Mouse (Mus musculus) hindbrain, embryonic 13.5 days (tissue): ENCODE data around the gene Fbxo46. TPM values are rescaled to one million over a fixed set of nuclear protein-coding genes. Genes with fewer than 3 reads are reported as not detected.

Experiments
- ATAC-seq: fragments of 200-750 bp; cut with Nextera tagmentation; 2 replicates; pipeline ENCODE4 v1.8.0; 2017; ENCODE audit warnings: moderate TSS enrichment; ENCODE audit not compliant: low FRiP score
- H3K27ac ChIP-seq: fragments of 300-500 bp; sonication (generic); 2 replicates; pipeline ENCODE4 v1.5.1; 2015; ENCODE audit warnings: inconsistent platforms, mild to moderate bottlenecking, moderate library complexity
- H3K27me3 ChIP-seq: fragments of 300-500 bp; sonication (generic); 2 replicates; pipeline ENCODE4 v1.6.1; 2015; ENCODE audit warnings: mild to moderate bottlenecking, inconsistent platforms
- H3K36me3 ChIP-seq: fragments of 300-500 bp; sonication (generic); 2 replicates; pipeline ENCODE4 v1.6.1; 2015; ENCODE audit warnings: mild to moderate bottlenecking, inconsistent platforms
- H3K4me1 ChIP-seq: fragments of 300-500 bp; sonication (generic); replicated peaks from 2 replicates; pipeline ENCODE4 v1.6.1; 2015; ENCODE audit warnings: inconsistent platforms
- H3K4me2 ChIP-seq: fragments of 300-500 bp; sonication (generic); 2 replicates; pipeline ENCODE4 v1.6.1; 2015; ENCODE audit warnings: inconsistent platforms, mild to moderate bottlenecking, moderate library complexity
- H3K4me3 ChIP-seq: fragments of 300-500 bp; sonication (generic); 2 replicates; pipeline ENCODE4 v1.5.1; 2015; ENCODE audit warnings: mild to moderate bottlenecking, inconsistent platforms
- H3K9ac ChIP-seq: fragments of 300-500 bp; sonication (generic); 2 replicates; pipeline ENCODE4 v1.6.1; 2015; ENCODE audit warnings: mild to moderate bottlenecking, inconsistent platforms
- H3K9me3 ChIP-seq: fragments of 300-500 bp; sonication (generic); 2 replicates; pipeline ENCODE4 v1.6.1; 2016; ENCODE audit warnings: inconsistent platforms
- WGBS: fragments of 180-500 bp; shearing (Covaris S2); methylation state at CpG from one replicate; pipeline ENCODE4 v1.1.7; 2015; 5-methylcytosine and 5-hydroxymethylcytosine counted together
- polyA plus RNA-seq: library from polyadenylated mRNA; unstranded; fragments of >200 nt; fragmentation: Nextera tagmentation; extraction: Ambion mirVana; gene quantifications from 2 replicates; pipeline ENCODE4 v1.2.1, GENCODE M21; 2015

The Fbxo46 gene
- polyA plus RNA-seq, 1 experiment from 2014 or later: 18.9 TPM

DNA sequence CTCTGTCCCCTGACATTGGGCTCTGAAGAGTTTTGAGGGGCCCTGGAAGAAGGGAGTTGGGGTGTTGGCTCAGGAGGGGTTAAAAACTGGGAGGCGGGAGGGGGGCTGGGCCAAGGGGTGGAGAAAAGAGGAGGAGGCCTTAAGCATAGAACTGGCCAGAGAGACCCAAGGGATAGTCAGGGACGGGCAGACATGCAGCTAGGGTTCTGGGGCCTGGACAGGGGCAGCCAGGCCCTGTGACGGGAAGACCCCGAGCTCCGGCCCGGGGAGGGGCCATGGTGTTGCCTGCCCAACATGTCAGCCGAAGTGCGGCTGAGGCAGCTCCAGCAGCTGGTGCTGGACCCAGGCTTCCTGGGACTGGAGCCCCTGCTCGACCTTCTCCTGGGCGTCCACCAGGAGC is 36.0 kb upstream of the Fbxo46 start, which contains the start of gene Dmpk:
Gene Dmpk, plus strand, starts transcription at position 149 of the 400 bp plus-strand sequence.
- H3K27ac ChIP-seq: no peak within 1 kb of the TSS
- H3K9me3 ChIP-seq: no peaks in the 10 kb centered on the region
- no peak within 1 kb of the TSS for H3K9ac ChIP-seq
- 51% methylated on average over 10 of the region's 10 CpGs for WGBS
- H3K4me1 ChIP-seq: peaks cover 50% of the 10 kb centered on the region
- no peak within 1 kb of the TSS for H3K4me2 ChIP-seq
- H3K4me3 ChIP-seq: no peak within 1 kb of the TSS
- H3K36me3 ChIP-seq: peaks cover 78% of the 10 kb centered on the region
- H3K27me3 ChIP-seq: peaks cover 8% of the 10 kb centered on the region
- no peak for ATAC-seq

- ATAC-seq: no peak
- Histone ChIP-seq H3K36me3 (peaks cover 77% of the 10 kb centered on the region), H3K9me3 (no peaks in the 10 kb centered on the region), H3K4me1 (peaks cover 50% of the 10 kb centered on the region), H3K9ac (no peak overlapping the region), H3K4me2 (no peak overlapping the region), H3K27ac (no peak overlapping the region), H3K4me3 (no peak overlapping the region), H3K27me3 (peaks cover 8% of the 10 kb centered on the region)
- WGBS: 66% methylated on average over 6 of the region's 6 CpGs
Observed at GRCm38 (mm10) chr7:19084277-19084771, 35.3 kb upstream of the Fbxo46 start.

- no peak for ATAC-seq
Observed at GRCm38 (mm10) chr7:19084921-19085473, 34.7 kb upstream of the Fbxo46 start.

DNA sequence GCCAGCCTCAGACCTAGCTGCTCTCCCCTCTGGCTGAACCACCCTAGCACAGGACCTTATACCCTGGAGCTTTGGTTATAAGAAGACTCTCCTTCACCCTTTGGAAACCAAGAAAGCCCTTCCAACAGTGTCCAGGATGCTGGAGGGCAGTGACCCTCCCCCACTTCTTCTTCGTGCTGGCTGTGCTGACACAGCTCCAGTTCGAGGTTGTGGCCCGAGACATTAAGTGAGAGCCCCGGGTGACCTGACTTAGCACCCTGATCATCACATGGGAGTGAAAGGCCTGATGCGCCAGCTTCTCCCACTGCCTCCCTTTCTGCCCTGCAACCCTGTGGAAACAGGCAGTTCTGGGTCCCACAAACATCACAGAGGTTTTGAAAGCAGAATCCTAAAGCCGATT is 34.2 kb upstream of the Fbxo46 start:
- no peak overlapping the region for H3K27ac ChIP-seq
- ATAC-seq: no peak
- H3K4me2 ChIP-seq: no peak overlapping the region; the same call in 1 of the 2 replicates
- peaks cover 50% of the 10 kb centered on the region for H3K4me1 ChIP-seq
- peak overlapping the region; percentile 36 for H3K9ac ChIP-seq
- no peak overlapping the region for H3K4me3 ChIP-seq
- peaks cover 75% of the 10 kb centered on the region for H3K36me3 ChIP-seq
- peaks cover 13% of the 10 kb centered on the region for H3K27me3 ChIP-seq
- 10% methylated on average over 6 of the region's 6 CpGs for WGBS
- H3K9me3 ChIP-seq: no peaks in the 10 kb centered on the region

More at GRCm38 (mm10) chr7:19084921-19085473, 34.7 kb upstream of the Fbxo46 start:
- H3K9me3 ChIP-seq: no peaks in the 10 kb centered on the region
- peaks cover 8% of the 10 kb centered on the region for H3K27me3 ChIP-seq
- H3K9ac ChIP-seq: peak overlapping the region; percentile 36
- no peak overlapping the region for H3K4me2 ChIP-seq
- H3K36me3 ChIP-seq: peaks cover 75% of the 10 kb centered on the region
- WGBS: 27% methylated on average over 9 of the region's 9 CpGs
- no peak overlapping the region for H3K27ac ChIP-seq
- no peak overlapping the region for H3K4me3 ChIP-seq
- H3K4me1 ChIP-seq: peaks cover 50% of the 10 kb centered on the region

DNA sequence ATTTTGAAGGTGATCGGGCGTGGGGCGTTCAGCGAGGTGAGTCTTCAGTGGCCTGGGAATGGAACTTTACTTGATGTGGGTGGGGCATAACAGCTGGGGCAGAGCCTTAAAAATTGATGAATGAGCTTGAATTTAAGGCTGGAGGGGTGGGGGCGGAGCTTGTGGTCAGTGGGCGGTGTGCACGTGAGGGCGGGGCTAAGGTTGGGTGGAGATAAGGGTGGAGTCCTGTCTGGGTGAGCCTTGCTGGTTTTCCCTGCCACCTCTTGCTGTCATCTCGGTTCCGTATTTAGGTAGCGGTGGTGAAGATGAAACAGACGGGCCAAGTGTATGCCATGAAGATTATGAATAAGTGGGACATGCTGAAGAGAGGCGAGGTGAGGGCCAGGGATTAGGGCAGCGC is 33.6 kb upstream of the Fbxo46 start:
- peaks cover 75% of the 10 kb centered on the region for H3K36me3 ChIP-seq
- 0 out of 2 replicates have a peak overlapping the region, but pooled peaks have one; percentile 36 for H3K9ac ChIP-seq
- H3K27ac ChIP-seq: no peak overlapping the region
- H3K4me3 ChIP-seq: no peak overlapping the region
- H3K4me2 ChIP-seq: no peak overlapping the region; the same call in 1 of the 2 replicates
- H3K4me1 ChIP-seq: peaks cover 49% of the 10 kb centered on the region
- H3K27me3 ChIP-seq: peaks cover 19% of the 10 kb centered on the region
- H3K9me3 ChIP-seq: no peaks in the 10 kb centered on the region
- ATAC-seq: no peak
- WGBS: 18% methylated on average over 14 of the region's 14 CpGs

GRCm38 (mm10) chr7:19086760-19087159 is 32.9 kb upstream of the Fbxo46 start:
- no peak overlapping the region for H3K9ac ChIP-seq
- no peak overlapping the region for H3K4me2 ChIP-seq
- peaks cover 42% of the 10 kb centered on the region for H3K4me1 ChIP-seq
- peaks cover 26% of the 10 kb centered on the region for H3K27me3 ChIP-seq
- 60% methylated on average over 18 of the region's 18 CpGs for WGBS
- H3K36me3 ChIP-seq: peaks cover 75% of the 10 kb centered on the region
- no peak overlapping the region for H3K27ac ChIP-seq
- no peaks in the 10 kb centered on the region for H3K9me3 ChIP-seq
- H3K4me3 ChIP-seq: no peak overlapping the region
- ATAC-seq: no peak

- no peak overlapping the region for H3K27ac ChIP-seq
- peaks cover 45% of the 10 kb centered on the region for H3K4me1 ChIP-seq
- no peaks in the 10 kb centered on the region for H3K9me3 ChIP-seq
- H3K9ac ChIP-seq: no peak overlapping the region
- H3K4me3 ChIP-seq: no peak overlapping the region
- 44% methylated on average over 10 of the region's 10 CpGs for WGBS
- peaks cover 65% of the 10 kb centered on the region for H3K36me3 ChIP-seq
- no peak for ATAC-seq
- peaks cover 42% of the 10 kb centered on the region for H3K27me3 ChIP-seq
- H3K4me2 ChIP-seq: no peak overlapping the region
Observed at GRCm38 (mm10) chr7:19088813-19089212, 30.8 kb upstream of the Fbxo46 start.

- H3K36me3 ChIP-seq: peaks cover 54% of the 10 kb centered on the region
- peaks cover 59% of the 10 kb centered on the region for H3K27me3 ChIP-seq
- WGBS: 33% methylated on average over 16 of the region's 17 CpGs
- peaks cover 50% of the 10 kb centered on the region for H3K4me1 ChIP-seq
- H3K4me2 ChIP-seq: peak overlapping the region; percentile 96; the same call in 1 of the 2 replicates
- H3K27ac ChIP-seq: peak overlapping the region; percentile 44; the same call in 1 of the 2 replicates
- no peak for ATAC-seq
- no peaks in the 10 kb centered on the region for H3K9me3 ChIP-seq
- no peak overlapping the region for H3K4me3 ChIP-seq
- H3K9ac ChIP-seq: 0 out of 2 replicates have a peak overlapping the region, but pooled peaks have one; percentile 19
Observed at GRCm38 (mm10) chr7:19091913-19092312, 27.7 kb upstream of the Fbxo46 start.

GRCm38 (mm10) chr7:19092381-19093173 is 27.1 kb upstream of the Fbxo46 start:
- peak overlapping the region; percentile 96 for H3K4me2 ChIP-seq
- WGBS: 6% methylated on average over 38 of the region's 38 CpGs
- H3K9ac ChIP-seq: peak overlapping the region; percentile 59
- H3K9me3 ChIP-seq: no peaks in the 10 kb centered on the region
- peaks cover 62% of the 10 kb centered on the region for H3K27me3 ChIP-seq
- peaks cover 48% of the 10 kb centered on the region for H3K36me3 ChIP-seq
- peaks cover 55% of the 10 kb centered on the region for H3K4me1 ChIP-seq
- peak overlapping the region; percentile 55 for H3K4me3 ChIP-seq
- peak overlapping the region; percentile 44; the same call in 1 of the 2 replicates for H3K27ac ChIP-seq
- ATAC-seq: peak; percentile 53

GRCm38 (mm10) chr7:19093174-19093521 is 26.5 kb upstream of the Fbxo46 start:
- Histone ChIP-seq H3K36me3 (peaks cover 42% of the 10 kb centered on the region), H3K9ac (peak overlapping the region; percentile 59; the same call in 1 of the 2 replicates), H3K4me2 (peak overlapping the region; percentile 96), H3K4me3 (peak overlapping the region; percentile 55), H3K9me3 (no peaks in the 10 kb centered on the region), H3K27me3 (peaks cover 62% of the 10 kb centered on the region), H3K27ac (peak overlapping the region; percentile 58), H3K4me1 (peaks cover 55% of the 10 kb centered on the region)
- WGBS: 0% methylated on average over 11 of the region's 15 CpGs
- peak; percentile 44 for ATAC-seq

DNA sequence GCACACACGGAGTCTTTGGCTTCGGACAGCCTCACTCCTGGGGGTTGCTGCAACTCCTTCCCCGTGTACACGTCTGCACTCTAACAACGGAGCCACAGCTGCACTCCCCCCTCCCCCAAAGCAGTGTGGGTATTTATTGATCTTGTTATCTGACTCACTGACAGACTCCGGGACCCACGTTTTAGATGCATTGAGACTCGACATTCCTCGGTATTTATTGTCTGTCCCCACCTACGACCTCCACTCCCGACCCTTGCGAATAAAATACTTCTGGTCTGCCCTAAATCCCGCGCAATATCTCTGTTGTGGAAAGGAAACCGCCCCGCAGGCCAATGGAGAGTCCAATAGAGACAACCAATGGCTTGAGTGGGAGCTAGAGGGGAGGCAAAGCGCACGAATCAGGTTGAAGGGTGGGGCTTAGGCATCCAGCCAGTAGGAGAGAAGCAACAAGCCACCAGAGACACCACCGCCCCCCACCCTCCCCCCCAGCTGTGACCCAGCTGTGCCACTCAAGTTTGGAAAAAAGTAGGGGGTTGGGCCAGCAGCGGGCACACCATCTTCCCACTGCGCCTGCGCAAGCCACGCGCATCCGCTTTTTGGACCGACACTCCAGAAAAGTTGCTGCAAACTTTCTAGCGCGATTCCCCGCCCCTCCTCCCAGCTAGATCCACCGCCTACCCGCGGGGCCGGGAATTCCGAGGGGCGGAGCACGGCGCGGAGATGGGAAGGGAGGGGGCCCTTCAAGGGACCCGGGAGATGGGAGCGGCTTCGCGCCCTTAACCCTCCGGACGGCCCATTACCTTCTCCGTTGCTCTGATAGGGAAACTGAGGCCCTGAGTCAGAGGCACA is 25.9 kb upstream of the Fbxo46 start:
- Histone ChIP-seq H3K36me3 (peaks cover 36% of the 10 kb centered on the region), H3K27ac (peak overlapping the region; percentile 85), H3K9me3 (no peaks in the 10 kb centered on the region), H3K9ac (peak overlapping the region; percentile 76), H3K27me3 (peaks cover 62% of the 10 kb centered on the region), H3K4me2 (peak overlapping the region; percentile 96), H3K4me3 (peak overlapping the region; percentile 55), H3K4me1 (peaks cover 55% of the 10 kb centered on the region)
- WGBS: under 1% methylated on average over 45 of the region's 45 CpGs
- peak; percentile 71 for ATAC-seq

DNA sequence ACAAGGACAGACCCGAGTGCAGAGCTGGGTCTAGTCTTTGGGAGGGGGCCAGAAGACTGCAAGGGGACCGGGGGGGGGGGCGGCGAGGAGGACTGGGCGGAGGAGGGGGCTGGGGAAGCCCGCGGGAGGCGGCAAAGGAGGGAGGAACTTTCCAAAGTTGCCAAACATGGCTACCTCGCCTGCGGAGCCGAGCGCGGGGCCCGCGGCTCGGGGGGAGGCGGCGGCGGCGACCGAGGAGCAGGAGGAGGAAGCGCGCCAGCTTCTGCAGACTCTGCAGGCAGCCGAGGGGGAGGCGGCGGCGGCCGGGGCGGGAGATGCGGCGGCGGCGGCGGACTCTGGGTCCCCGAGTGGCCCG is 25.2 kb upstream of the Fbxo46 start, which contains the start of gene Six5:
Gene Six5, plus strand, starts transcription at position 124 of the 355 bp plus-strand sequence.
- Histone ChIP-seq H3K9me3 (no peaks in the 10 kb centered on the region), H3K4me1 (peaks cover 55% of the 10 kb centered on the region), H3K4me2 (peak within 1 kb of the TSS; percentile 96), H3K36me3 (peaks cover 31% of the 10 kb centered on the region), H3K27me3 (peaks cover 62% of the 10 kb centered on the region), H3K4me3 (peak within 1 kb of the TSS; percentile 55), H3K27ac (peak within 1 kb of the TSS; percentile 85), H3K9ac (peak within 1 kb of the TSS; percentile 76)
- no peak for ATAC-seq
- WGBS: 2% methylated on average over 22 of the region's 36 CpGs
